Mouse (Mus musculus) left cerebral cortex, adult 2 months (tissue): ENCODE measurements around the gene 9230110F15Rik. TPM values are rescaled to one million over a fixed set of nuclear protein-coding genes. Genes with fewer than 3 reads are reported as not detected.
"Not testable (repeated sequence)": the region's sequence is repeated elsewhere in the genome, so short reads cannot be mapped to it uniquely, and the experiment has no call there.

Experiments used
- DNase-seq, 2 experiments: peaks; one replicate each; pipeline ENCODE4 v3.0.0; 2021 to 2022; ENCODE audit warnings: low spot score in 2 of 2, mixed read lengths in 1 of 2; ENCODE audit errors: extremely low spot score in 1 of 2
- H3K27ac ChIP-seq: fragments of 200-600 bp; 2 replicates; pipeline ENCODE4 v1.8.1; 2022
- H3K4me3 ChIP-seq: fragments of 200-600 bp; 2 replicates; pipeline ENCODE4 v1.8.1; 2022
- CTCF ChIP-seq: fragments of 200-600 bp; IDR thresholded peaks from 2 replicates; pipeline ENCODE4 v1.8.1; 2022; ENCODE audit warnings: antibody characterized with exemption, mild to moderate bottlenecking, moderate library complexity
- intact Hi-C: fragments of 180-260 bp; cut with DNase I; formaldehyde crosslinking; loops from one replicate; pipeline ENCODE4 v1.15.1; 2025
- long read RNA-seq, 2 experiments: library from polyadenylated mRNA; stranded (forward); transcript quantifications; one replicate each; pipeline ENCODE4 v2.0.0; 2021; ENCODE audit warnings: borderline mapping rate in 2 of 2
- total RNA-seq, 2 experiments: library from RNA; stranded (reverse); gene quantifications; 2 replicates each; pipeline ENCODE4 v1.2.3; 2021

The 9230110F15Rik gene
- not detected for total RNA-seq
- long read RNA-seq, experiment 1 = 0 reads
- long read RNA-seq, experiment 2 = 0 reads

DNA sequence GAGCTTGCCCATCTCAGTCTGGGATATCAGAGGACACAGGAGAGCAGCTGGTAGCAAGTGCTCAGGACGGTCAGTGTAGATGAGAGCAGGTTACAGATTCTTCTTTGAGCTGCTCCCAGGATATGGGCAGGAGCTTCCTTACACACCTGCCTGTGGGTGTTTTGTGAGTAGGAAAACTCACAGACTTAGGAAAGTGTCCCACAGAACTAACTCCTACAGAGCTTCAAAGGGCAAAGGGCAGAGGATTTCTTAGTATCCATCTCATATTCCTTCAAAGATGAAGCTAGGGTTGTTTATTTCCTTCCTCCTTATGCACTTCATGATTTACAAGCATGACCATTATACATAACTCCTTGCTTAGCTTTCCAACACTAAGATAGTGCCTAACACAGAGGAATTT, at the start of gene 9230110F15Rik:
Gene 9230110F15Rik (minus strand): TSS at position 101 of the 400 bp plus-strand sequence.
- intact Hi-C loops = no loop called here
- TF ChIP-seq CTCF = no peak
- no peak for DNase-seq
- Histone ChIP-seq H3K4me3 (no peak within 1 kb of the TSS), H3K27ac (no peak within 1 kb of the TSS)

DNA sequence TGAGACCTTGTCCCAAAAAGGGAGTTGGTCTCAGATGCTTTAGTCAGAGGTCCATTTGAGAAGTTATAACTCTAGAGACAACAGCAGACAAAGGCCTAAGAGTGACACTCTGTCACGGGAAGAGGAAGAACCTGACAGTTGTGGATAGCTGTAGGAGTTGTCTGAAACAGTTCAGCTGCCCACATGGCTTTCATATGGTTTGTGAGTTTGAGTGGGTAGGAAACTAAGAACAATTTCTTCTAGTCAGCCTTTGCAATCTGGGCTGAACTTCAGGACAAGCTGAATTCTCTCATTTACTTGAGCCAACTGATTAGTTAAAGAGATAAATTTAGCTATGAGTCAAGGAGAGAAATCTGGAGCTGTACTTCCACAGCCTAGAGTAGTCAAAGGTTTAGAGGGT, 49.2 kb upstream of the 9230110F15Rik start:
- H3K4me3 ChIP-seq, DNase-seq, intact Hi-C loops: not testable (repeated sequence)
- H3K27ac ChIP-seq = peak overlapping the region; percentile 15; the same call in 1 of the 2 replicates

DNA sequence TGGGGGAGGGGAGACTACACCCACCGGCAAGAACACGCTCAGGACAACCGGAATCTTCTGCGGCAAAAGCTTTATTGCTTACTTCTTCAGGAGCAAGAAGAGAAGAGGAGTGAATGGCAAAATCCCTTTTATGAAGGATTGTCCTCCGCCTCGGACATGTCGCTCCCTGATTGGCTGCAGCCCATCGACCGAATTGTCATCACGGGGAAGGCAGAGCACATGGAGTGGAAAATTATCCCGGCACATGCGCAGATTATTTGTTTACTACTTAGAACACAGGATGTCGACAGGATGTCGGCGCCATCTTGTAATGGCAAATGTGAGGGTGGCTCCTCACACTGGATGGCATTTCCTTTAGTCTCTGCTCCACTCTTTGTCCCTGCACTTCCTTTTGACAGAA, 26.1 kb downstream of the 9230110F15Rik start:
- intact Hi-C loops, DNase-seq, H3K4me3 ChIP-seq, H3K27ac ChIP-seq: not testable (repeated sequence)

DNA sequence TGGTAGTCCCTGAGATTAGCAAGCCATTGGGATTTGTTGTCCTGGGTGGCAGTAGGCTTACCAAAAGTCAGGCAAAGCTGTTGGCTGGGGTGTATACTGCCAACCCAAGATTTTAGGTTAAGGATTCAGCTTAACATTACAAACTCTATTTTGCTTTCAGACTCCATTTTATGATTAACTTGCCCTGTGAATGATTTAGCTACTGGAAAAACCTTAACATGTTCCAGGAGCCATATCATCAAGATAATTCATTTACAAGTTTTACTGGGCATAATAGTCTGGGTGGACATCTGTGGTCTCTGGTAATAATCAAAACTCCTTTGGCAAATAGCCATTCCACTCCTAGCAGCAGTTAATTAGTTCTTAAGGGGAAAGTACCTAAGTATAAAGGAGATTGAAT, 45.8 kb downstream of the 9230110F15Rik start:
- no peak overlapping the region for H3K27ac ChIP-seq
- no peak overlapping the region for H3K4me3 ChIP-seq
- no peak for DNase-seq
- intact Hi-C loops = no loop called here
- TF ChIP-seq CTCF = no peak

DNA sequence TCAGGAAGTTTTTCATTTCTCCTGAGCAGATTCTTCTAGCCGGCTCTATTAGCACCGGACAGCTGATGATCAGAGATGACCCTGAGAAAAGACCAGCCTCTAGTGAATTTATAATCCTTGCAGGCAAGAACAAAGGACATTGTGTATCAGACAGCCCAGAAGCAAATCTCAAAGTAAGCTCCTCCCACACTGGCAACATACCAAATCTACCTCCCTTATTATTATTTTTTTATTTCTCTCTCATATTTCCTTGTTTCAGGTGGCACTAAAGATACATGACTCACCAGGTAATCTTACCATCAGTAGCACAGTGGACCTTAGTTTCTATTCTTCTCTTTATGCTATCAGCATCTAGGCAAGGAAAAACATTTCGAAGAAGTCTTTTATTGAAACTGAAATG, 53.9 kb downstream of the 9230110F15Rik start, which contains the start of the genes Gm27235 and D730048I06Rik:
Gene Gm27235 (minus strand): TSS at position 101 of the 400 bp plus-strand sequence.
Gene D730048I06Rik (minus strand): TSS at position 112 of the 400 bp plus-strand sequence.
- no peak for DNase-seq
- TF ChIP-seq CTCF = no peak
- Histone ChIP-seq H3K4me3 (no peak within 1 kb of the TSS), H3K27ac (no peak within 1 kb of the TSS)
- intact Hi-C loops = no loop called here

Other genes starting within 250 kb of the 9230110F15Rik start
- not detected for gene Pate4, start 232.2 kb downstream of the 9230110F15Rik start, total RNA-seq
- not detected for gene Pate3, start 195.9 kb downstream of the 9230110F15Rik start, total RNA-seq
- gene Pate1, start 156.8 kb downstream of the 9230110F15Rik start, total RNA-seq = not detected
- not detected for gene Gm17677, start 103.1 kb downstream of the 9230110F15Rik start, total RNA-seq
- gene Gm17727, start 66.0 kb downstream of the 9230110F15Rik start, total RNA-seq = not detected
- not detected for gene Gm27235, start 54.0 kb downstream of the 9230110F15Rik start, total RNA-seq
- not detected for gene D730048I06Rik, start 54.0 kb downstream of the 9230110F15Rik start, total RNA-seq
- gene 9230113P08Rik, start 64.3 kb upstream of the 9230110F15Rik start, total RNA-seq = under 1 TPM in 1 of 2 experiments, not detected in 1; 0.16 TPM